Mouse (Mus musculus): ENCODE measurements around the gene Pdk2. TPM values are rescaled to one million over a fixed set of nuclear protein-coding genes. Genes with fewer than 3 reads are reported as not detected.
"Not testable (repeated sequence)": the region's sequence is repeated elsewhere in the genome, so short reads cannot be mapped to it uniquely, and the experiment has no call there.

Gene Pdk2
- polyA plus RNA-seq, 1 experiment from 2014 or later: 13.3 TPM

- H3K27ac ChIP-seq (ENCODE audit: low read depth, low read length): no peak overlapping the region
- DNase-seq (ENCODE audit: low spot score, missing footprints): no peak
- no peaks in the 10 kb centered on the region for H3K27me3 ChIP-seq (ENCODE audit: control insufficient read depth, insufficient read depth, low read length)
- no peak overlapping the region for H3K4me2 ChIP-seq
- 64% methylated on average over 29 of the region's 29 CpGs for WGBS
- no peak overlapping the region for H3K9ac ChIP-seq (ENCODE audit: low read length)
- H3K4me3 ChIP-seq (ENCODE audit: low read depth, low read length): no peak overlapping the region
- H3K9me3 ChIP-seq (ENCODE audit: control insufficient read depth, low read length): no peaks in the 10 kb centered on the region
- peaks cover 32% of the 10 kb centered on the region for H3K36me3 ChIP-seq (ENCODE audit: control insufficient read depth, insufficient read depth, low read length)
- H3K4me1 ChIP-seq (ENCODE audit: control insufficient read depth, insufficient read depth, low read length): no peaks in the 10 kb centered on the region
- ATAC-seq (ENCODE audit: low FRiP score): no peak
Observed at GRCm38 (mm10) chr11:95024439-95025184, 16.5 kb downstream of the Pdk2 start.

- no peaks in the 10 kb centered on the region for H3K27me3 ChIP-seq (ENCODE audit: control insufficient read depth, insufficient read depth, low read length)
- H3K4me3 ChIP-seq (ENCODE audit: low read depth, low read length): no peak overlapping the region
- H3K9ac ChIP-seq (ENCODE audit: low read length): no peak overlapping the region
- no peak for DNase-seq (ENCODE audit: low spot score, missing footprints)
- no peak overlapping the region for H3K4me2 ChIP-seq
- no peaks in the 10 kb centered on the region for H3K4me1 ChIP-seq (ENCODE audit: control insufficient read depth, insufficient read depth, low read length)
- H3K9me3 ChIP-seq (ENCODE audit: control insufficient read depth, low read length): no peaks in the 10 kb centered on the region
- no peak overlapping the region for H3K27ac ChIP-seq (ENCODE audit: low read depth, low read length)
- ATAC-seq (ENCODE audit: low FRiP score): no peak
- WGBS: 94% methylated on average over 9 of the region's 9 CpGs
- H3K36me3 ChIP-seq (ENCODE audit: control insufficient read depth, insufficient read depth, low read length): peaks cover 34% of the 10 kb centered on the region
Observed at GRCm38 (mm10) chr11:95023481-95023880, 17.7 kb downstream of the Pdk2 start.

- Histone ChIP-seq H3K9ac (ENCODE audit: low read length) (no peak overlapping the region), H3K4me3 (ENCODE audit: low read depth, low read length) (no peak overlapping the region), H3K27me3 (ENCODE audit: control insufficient read depth, insufficient read depth, low read length) (no peaks in the 10 kb centered on the region), H3K4me2 (no peak overlapping the region), H3K36me3 (ENCODE audit: control insufficient read depth, insufficient read depth, low read length) (peaks cover 34% of the 10 kb centered on the region), H3K4me1 (ENCODE audit: control insufficient read depth, insufficient read depth, low read length) (no peaks in the 10 kb centered on the region), H3K9me3 (ENCODE audit: control insufficient read depth, low read length) (no peaks in the 10 kb centered on the region), H3K27ac (ENCODE audit: low read depth, low read length) (no peak overlapping the region)
- ATAC-seq (ENCODE audit: low FRiP score): no peak
- no peak for DNase-seq (ENCODE audit: low spot score, missing footprints)
- WGBS: 81% methylated on average over 10 of the region's 10 CpGs
Observed at GRCm38 (mm10) chr11:95022237-95022992, 18.7 kb downstream of the Pdk2 start.

GRCm38 (mm10) chr11:95015484-95015883 lies 25.7 kb downstream of the Pdk2 start:
- H3K9ac ChIP-seq (ENCODE audit: low read length): no peak overlapping the region
- ATAC-seq (ENCODE audit: low FRiP score): no peak

GRCm38 (mm10) chr11:95012487-95012886 lies 28.7 kb downstream of the Pdk2 start:
- WGBS: 47% methylated on average over 3 of the region's 3 CpGs
- no peak for DNase-seq (ENCODE audit: low spot score, missing footprints)
- no peaks in the 10 kb centered on the region for H3K27me3 ChIP-seq (ENCODE audit: control insufficient read depth, insufficient read depth, low read length)
- H3K36me3 ChIP-seq (ENCODE audit: control insufficient read depth, insufficient read depth, low read length): 0 out of 2 replicates have a peak, but pooled peaks cover 5% of the 10 kb centered on the region
- no peak overlapping the region for H3K4me3 ChIP-seq (ENCODE audit: low read depth, low read length)
- ATAC-seq (ENCODE audit: low FRiP score): no peak
- peak overlapping the region; percentile 80 for H3K4me2 ChIP-seq
- H3K27ac ChIP-seq (ENCODE audit: low read depth, low read length): no peak overlapping the region
- H3K9ac ChIP-seq (ENCODE audit: low read length): peak overlapping the region; percentile 28; the same call in 1 of the 2 replicates
- no peaks in the 10 kb centered on the region for H3K9me3 ChIP-seq (ENCODE audit: control insufficient read depth, low read length)
- peaks cover 28% of the 10 kb centered on the region for H3K4me1 ChIP-seq (ENCODE audit: control insufficient read depth, insufficient read depth, low read length)

More at GRCm38 (mm10) chr11:95015484-95015883, 25.7 kb downstream of the Pdk2 start:
- DNase-seq (ENCODE audit: low spot score, missing footprints): no peak
- Histone ChIP-seq H3K4me1 (ENCODE audit: control insufficient read depth, insufficient read depth, low read length) (peaks cover 17% of the 10 kb centered on the region), H3K27me3 (ENCODE audit: control insufficient read depth, insufficient read depth, low read length) (no peaks in the 10 kb centered on the region), H3K9me3 (ENCODE audit: control insufficient read depth, low read length) (no peaks in the 10 kb centered on the region), H3K4me3 (ENCODE audit: low read depth, low read length) (no peak overlapping the region), H3K4me2 (no peak overlapping the region), H3K36me3 (ENCODE audit: control insufficient read depth, insufficient read depth, low read length) (peaks cover 8% of the 10 kb centered on the region; the same call in 1 of the 2 replicates), H3K27ac (ENCODE audit: low read depth, low read length) (no peak overlapping the region)
- 78% methylated on average over 3 of the region's 3 CpGs for WGBS

GRCm38 (mm10) chr11:95012075-95012474 lies 29.1 kb downstream of the Pdk2 start:
- 62% methylated on average over 3 of the region's 3 CpGs for WGBS
- Histone ChIP-seq H3K27ac (ENCODE audit: low read depth, low read length) (peak overlapping the region; percentile 57; the same call in 1 of the 2 replicates), H3K9ac (ENCODE audit: low read length) (peak overlapping the region; percentile 98), H3K27me3 (ENCODE audit: control insufficient read depth, insufficient read depth, low read length) (no peaks in the 10 kb centered on the region), H3K4me2 (peak overlapping the region; percentile 80), H3K4me1 (ENCODE audit: control insufficient read depth, insufficient read depth, low read length) (peaks cover 32% of the 10 kb centered on the region), H3K36me3 (ENCODE audit: control insufficient read depth, insufficient read depth, low read length) (0 out of 2 replicates have a peak, but pooled peaks cover 5% of the 10 kb centered on the region), H3K9me3 (ENCODE audit: control insufficient read depth, low read length) (no peaks in the 10 kb centered on the region), H3K4me3 (ENCODE audit: low read depth, low read length) (peak overlapping the region; percentile 79)
- DNase-seq (ENCODE audit: low spot score, missing footprints): no peak
- no peak for ATAC-seq (ENCODE audit: low FRiP score)

- whole genome bisulfite sequencing: 50% methylated on average over 1 of the region's 1 CpGs
- ATAC-seq (ENCODE audit: low FRiP score) (no peak), DNase-seq (ENCODE audit: low spot score, missing footprints) (no peak)
- no peaks in the 10 kb centered on the region for H3K27me3 ChIP-seq (ENCODE audit: control insufficient read depth, insufficient read depth, low read length)
- H3K36me3 ChIP-seq (ENCODE audit: control insufficient read depth, insufficient read depth, low read length): 0 out of 2 replicates have a peak, but pooled peaks cover 5% of the 10 kb centered on the region
- H3K9ac ChIP-seq (ENCODE audit: low read length): peak overlapping the region; percentile 98
- H3K4me1 ChIP-seq (ENCODE audit: control insufficient read depth, insufficient read depth, low read length): peaks cover 35% of the 10 kb centered on the region
- peak overlapping the region; percentile 79 for H3K4me3 ChIP-seq (ENCODE audit: low read depth, low read length)
- peak overlapping the region; percentile 57 for H3K27ac ChIP-seq (ENCODE audit: low read depth, low read length)
- H3K4me2 ChIP-seq: peak overlapping the region; percentile 80
- H3K9me3 ChIP-seq (ENCODE audit: control insufficient read depth, low read length): no peaks in the 10 kb centered on the region
Observed at GRCm38 (mm10) chr11:95011416-95011815, 29.7 kb downstream of the Pdk2 start.

GRCm38 (mm10) chr11:95010841-95011403 lies 30.2 kb downstream of the Pdk2 start:
- ATAC-seq (ENCODE audit: low FRiP score); H3K36me3 ChIP-seq (ENCODE audit: control insufficient read depth, insufficient read depth, low read length); DNase-seq (ENCODE audit: low spot score, missing footprints); H3K27me3 ChIP-seq (ENCODE audit: control insufficient read depth, insufficient read depth, low read length); H3K9me3 ChIP-seq (ENCODE audit: control insufficient read depth, low read length): not testable (repeated sequence)
- Histone ChIP-seq H3K4me1 (ENCODE audit: control insufficient read depth, insufficient read depth, low read length) (peaks cover 40% of the 10 kb centered on the region), H3K9ac (ENCODE audit: low read length) (peak overlapping the region; percentile 98), H3K27ac (ENCODE audit: low read depth, low read length) (peak overlapping the region; percentile 30; the same call in 1 of the 2 replicates), H3K4me3 (ENCODE audit: low read depth, low read length) (peak overlapping the region; percentile 79), H3K4me2 (peak overlapping the region; percentile 80)
- WGBS: 19% methylated on average over 4 of the region's 4 CpGs
